Mouse (Mus musculus): ENCODE measurements around the gene Fbxo6. TPM values are rescaled to one million over a fixed set of nuclear protein-coding genes. Genes with fewer than 3 reads are reported as not detected.

The Fbxo6 gene
- polyA plus RNA-seq (2017; shearing (Covaris generic)), result 52.5 TPM

DNA sequence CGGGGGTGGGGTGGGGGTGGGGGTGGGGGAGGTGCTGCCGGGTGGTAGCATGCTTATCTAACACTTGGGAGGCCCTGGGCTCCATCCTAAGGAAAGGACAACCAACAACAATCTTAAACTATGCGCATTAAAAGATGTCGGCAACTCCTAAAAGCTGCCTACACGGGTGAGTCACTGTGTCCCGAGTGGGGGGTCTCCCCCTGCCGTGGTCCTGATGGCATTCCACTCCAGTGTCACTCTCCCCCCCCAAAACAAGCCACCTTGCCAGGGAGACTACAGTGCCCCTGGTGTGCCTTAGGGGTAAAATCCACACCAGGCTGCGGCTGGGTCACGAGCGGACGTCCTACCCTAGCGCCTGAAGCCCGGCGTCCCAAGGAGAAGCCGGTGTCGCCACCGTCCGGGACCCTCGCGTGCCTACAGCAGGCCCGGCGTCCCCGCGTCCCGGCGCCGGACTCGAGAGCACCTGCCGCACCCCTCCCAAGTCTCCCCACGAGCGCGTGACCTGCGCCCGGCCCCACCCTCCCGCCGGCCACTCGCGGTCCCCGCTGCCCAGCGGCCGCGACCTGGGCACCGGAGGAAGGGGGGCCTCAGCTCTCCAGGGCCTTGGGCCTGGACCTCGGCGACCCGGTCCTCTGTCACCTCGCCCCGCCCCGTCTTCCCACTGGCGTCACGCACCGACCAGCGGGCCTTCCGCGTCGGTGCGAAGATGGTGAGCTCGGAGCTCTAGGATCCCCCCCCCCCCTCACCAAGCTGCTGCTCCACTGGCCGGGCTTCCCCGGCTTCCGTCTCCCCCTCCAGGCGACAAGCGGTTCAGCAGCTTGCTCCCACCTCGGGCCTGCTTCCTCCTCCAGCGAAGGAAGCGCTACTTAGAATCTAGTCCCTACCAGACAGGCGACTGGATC lies at the start of gene Fbxo6:
Gene Fbxo6 (minus strand): TSS at position 874 of the 902 bp plus-strand sequence.

GRCm38 (mm10) chr4:148160436-148161390 lies 8.8 kb upstream of the Fbxo6 start, which contains the start of the genes Fbxo44 and Fbxo2:
Gene Fbxo44, minus strand, starts transcription at chr4:148160482.
Gene Fbxo2, plus strand, starts transcription at chr4:148160621.

GRCm38 (mm10) chr4:148130561-148131413 lies 21.2 kb downstream of the Fbxo6 start, which contains the start of gene Draxin:
Gene Draxin, minus strand, starts transcription at chr4:148130698.

DNA sequence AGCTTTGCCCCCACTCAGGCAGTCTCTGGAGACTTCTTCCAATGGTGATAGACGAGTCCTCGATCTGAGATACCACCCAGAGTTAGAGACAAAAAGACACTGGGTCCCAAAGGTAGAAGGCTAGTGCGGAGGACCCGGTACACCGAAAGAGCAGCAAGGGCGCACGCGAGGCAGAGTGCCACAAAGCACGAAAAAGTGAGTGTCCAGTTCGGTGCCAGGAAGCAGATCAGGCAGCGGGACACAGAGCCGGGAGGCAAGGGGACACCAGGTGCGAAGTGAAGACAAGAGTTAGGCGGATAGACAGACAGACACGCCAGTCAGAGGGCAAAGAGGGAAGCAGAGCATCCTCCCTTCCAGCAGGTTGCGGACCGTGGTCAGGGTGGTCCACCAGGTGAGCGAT lies 21.8 kb downstream of the Fbxo6 start, which contains the start of gene Mad2l2:
Gene Mad2l2 (plus strand): TSS at position 252 of the 400 bp plus-strand sequence.

Other genes starting within 250 kb of the Fbxo6 start
- gene Mfn2, start 247.4 kb downstream of the Fbxo6 start, polyA plus RNA-seq (2017; shearing (Covaris generic)), result 34.6 TPM
- 10.4 TPM for gene Plod1, start 215.4 kb downstream of the Fbxo6 start, polyA plus RNA-seq (2017; shearing (Covaris generic))
- gene 2510039O18Rik, start 211.2 kb downstream of the Fbxo6 start, polyA plus RNA-seq (2017; shearing (Covaris generic)), result 114 TPM
- gene Nppb, start 166.4 kb downstream of the Fbxo6 start, polyA plus RNA-seq (2017; shearing (Covaris generic)), result not detected
- gene Nppa, start 151.4 kb downstream of the Fbxo6 start, polyA plus RNA-seq (2017; shearing (Covaris generic)), result not detected
- gene Clcn6, start 113.3 kb downstream of the Fbxo6 start, polyA plus RNA-seq (2017; shearing (Covaris generic)), result 7.3 TPM
- 15.8 TPM for gene Mthfr, start 113.1 kb downstream of the Fbxo6 start, polyA plus RNA-seq (2017; shearing (Covaris generic))
- 18.2 TPM for gene Agtrap, start 64.1 kb downstream of the Fbxo6 start, polyA plus RNA-seq (2017; shearing (Covaris generic))
- 44.4 TPM for gene Mad2l2, start 21.8 kb downstream of the Fbxo6 start, polyA plus RNA-seq (2017; shearing (Covaris generic))
- gene Draxin, start 21.4 kb downstream of the Fbxo6 start, polyA plus RNA-seq (2017; shearing (Covaris generic)), result not detected
- 2.7 TPM for gene Fbxo44, start 8.3 kb upstream of the Fbxo6 start, polyA plus RNA-seq (2017; shearing (Covaris generic))
- not detected for gene Fbxo2, start 8.5 kb upstream of the Fbxo6 start, polyA plus RNA-seq (2017; shearing (Covaris generic))
- not detected for gene Disp3, start 135.8 kb upstream of the Fbxo6 start, polyA plus RNA-seq (2017; shearing (Covaris generic))

All from CD4-positive, CD25-positive, alpha-beta regulatory T cell (primary cell).